Mouse (Mus musculus): Measurements from ENCODE around the gene Aldh1l1.

DNA sequence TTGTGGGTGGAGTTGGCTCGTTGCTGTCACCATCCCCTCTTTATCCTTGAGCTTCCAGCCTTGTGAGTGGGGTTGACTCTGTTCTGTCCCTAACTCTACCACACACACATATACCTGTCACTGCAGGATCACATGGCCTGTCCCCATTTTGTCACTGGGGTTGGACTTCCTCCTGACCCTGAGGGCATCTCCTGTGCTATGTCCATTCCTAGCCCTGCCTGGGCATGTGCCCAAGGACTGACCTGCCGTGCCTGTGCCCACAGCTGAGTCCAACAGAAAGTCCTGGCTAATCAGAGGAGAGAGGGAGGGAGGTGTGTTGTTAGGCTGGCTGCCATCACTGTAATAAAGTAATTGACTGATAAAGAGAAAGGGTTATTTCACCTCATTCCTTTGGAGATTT, 58.2 kb downstream of the Aldh1l1 start:
- TF ChIP-seq POLR2A (IDR thresholded peaks at IDR 0.05; ENCODE audit: low read depth, low read length) = no peak
- no peak for TF ChIP-seq CTCF (conservative IDR thresholded peaks at IDR 0.05 in 1 of 2, IDR thresholded peaks at IDR 0.05 in 1 of 2; ENCODE audit: low read depth in 2 of 2, low read length in 2 of 2)
- TF ChIP-seq UBTF (IDR thresholded peaks at IDR 0.05; ENCODE audit: low read depth, low read length) = no peak
- TF ChIP-seq USF1 (IDR thresholded peaks at IDR 0.05; ENCODE audit: low read depth, low read length) = no peak
- TF ChIP-seq NELFE (IDR thresholded peaks at IDR 0.05; ENCODE audit: low read depth, low read length) = no peak
- TF ChIP-seq IRF4 (IDR thresholded peaks at IDR 0.05; ENCODE audit: low read depth, low read length) = no peak
- TF ChIP-seq ZC3H11A (IDR thresholded peaks at IDR 0.05; ENCODE audit: low read depth, low read length) = no peak
- no peak for TF ChIP-seq TBP (conservative IDR thresholded peaks at IDR 0.05; ENCODE audit: low read depth, low read length)
- no peak for TF ChIP-seq JUN (IDR thresholded peaks at IDR 0.05; ENCODE audit: insufficient read depth, low read depth, low read length)
- TF ChIP-seq MEF2A (IDR thresholded peaks at IDR 0.05; ENCODE audit: borderline replicate concordance, low read depth, low read length) = no peak
- TF ChIP-seq GABPA (IDR thresholded peaks at IDR 0.05; ENCODE audit: insufficient replicate concordance, low read depth, low read length) = no peak
- TF ChIP-seq SIN3A (IDR thresholded peaks at IDR 0.05; ENCODE audit: low read length) = no peak
- no peak for TF ChIP-seq HCFC1 (IDR thresholded peaks at IDR 0.05; ENCODE audit: low read depth, low read length)

All from CH12.LX (cell line).